Mouse (Mus musculus) bone marrow macrophage, adult 2 months (primary cell): ENCODE data around the gene Dut.

Source experiments
- CTCF ChIP-seq: IDR thresholded peaks from 2 replicates; pipeline ENCODE4 v1.5.1; 2012; ENCODE audit warnings: low read depth, mild to moderate bottlenecking, low read length, moderate library complexity
- POLR2A ChIP-seq: IDR thresholded peaks from 2 replicates; pipeline ENCODE4 v1.6.1; 2012; ENCODE audit warnings: mild to moderate bottlenecking, low read depth, low read length, borderline replicate concordance

DNA sequence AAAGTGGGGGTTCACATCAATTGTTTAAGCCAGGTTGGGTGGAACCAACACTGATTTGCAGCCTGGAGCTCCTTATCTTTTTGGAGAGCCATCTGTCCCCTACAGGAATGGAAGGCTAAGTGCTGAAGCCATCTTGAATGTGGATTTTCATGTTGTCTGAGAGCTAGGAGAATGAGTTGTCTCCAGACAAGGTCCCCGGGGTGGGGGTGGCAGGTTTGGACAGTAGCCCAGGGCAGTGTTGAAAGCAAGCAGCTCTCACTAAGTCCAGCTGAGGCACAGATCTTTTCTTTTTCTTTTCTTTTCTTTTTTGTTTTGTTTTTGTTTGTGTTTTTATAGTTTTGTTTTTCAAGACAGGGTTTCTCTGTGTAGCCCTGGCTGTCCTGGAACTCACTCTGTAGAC lies 44.1 kb downstream of the Dut start:
- TF ChIP-seq CTCF (no peak), POLR2A (no peak)
